Mouse (Mus musculus): ENCODE data around the gene Gm43302.

DNA sequence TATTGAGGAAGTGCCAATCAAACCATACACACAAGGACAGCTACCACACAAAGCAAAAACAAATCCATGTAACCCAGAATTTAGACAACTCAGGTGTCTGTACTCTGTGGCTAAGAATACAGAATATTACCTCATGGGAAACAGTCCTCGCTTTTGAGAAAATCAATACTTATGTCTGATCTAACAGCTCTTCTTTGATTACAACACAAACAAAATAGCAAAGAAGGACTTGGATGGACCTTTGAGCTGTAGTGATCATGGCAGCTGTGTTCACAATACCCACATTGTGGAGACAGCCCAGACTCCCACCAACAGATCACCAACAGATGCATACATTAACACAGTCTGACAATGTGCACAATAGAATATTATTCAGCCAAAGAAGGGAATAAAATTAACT is 1.0 kb downstream of the Gm43302 start:
- TF ChIP-seq CTCF (IDR thresholded peaks at IDR 0.05; ENCODE audit: insufficient read depth, low read length), result no peak
- TF ChIP-seq POLR2A (IDR thresholded peaks at IDR 0.05; ENCODE audit: borderline replicate concordance, extremely low read depth, low read depth, low read length), result no peak

Measured in lung, adult 2 months (tissue).